Mouse (Mus musculus) left cerebral cortex, adult 18-20 months (tissue): ENCODE measurements around the gene Lats2. TPM values are rescaled to one million over a fixed set of nuclear protein-coding genes. Genes with fewer than 3 reads are reported as not detected.
A peak's percentile ranks its signal among the peaks of the same experiment; 100 is the strongest.
"Not testable (repeated sequence)": the region's sequence is repeated elsewhere in the genome, so short reads cannot be mapped to it uniquely, and the experiment has no call there.

Source experiments
- DNase-seq, 2 experiments: peaks; one replicate each; pipeline ENCODE4 v3.0.0; 2021 to 2022; ENCODE audit warnings: low spot score in 2 of 2, mixed read lengths in 1 of 2
- long read RNA-seq, 2 experiments: library from polyadenylated mRNA; stranded (forward); transcript quantifications; one replicate each; pipeline ENCODE4 v2.0.0; 2021
- total RNA-seq, 2 experiments: library from RNA; stranded (reverse); gene quantifications; 2 replicates each; pipeline ENCODE4 v1.2.3; 2021

Lats2 gene
- total RNA-seq = 10 to 100 TPM; 18.2 to 21.3 TPM
- long read RNA-seq, experiment 1, full-length matches to known transcripts = 5 of 14 reads
- long read RNA-seq, experiment 1, partial matches to known transcripts = 7 of 14 reads
- long read RNA-seq, experiment 1, other reads (novel, unspliced or antisense) = 2 of 14 reads
- long read RNA-seq, experiment 2, full-length matches to known transcripts = 5 of 11 reads
- long read RNA-seq, experiment 2, partial matches to known transcripts = 6 of 11 reads
- long read RNA-seq, experiment 2, other reads (novel, unspliced or antisense) = 0 of 11 reads

GRCm38 (mm10) chr14:57758237-57758636, at the start of gene Lats2:
Lats2 (minus strand) TSS chr14:57758388.
- no peak for DNase-seq

- no peak for DNase-seq
Measured at GRCm38 (mm10) chr14:57803731-57804130, 45.5 kb upstream of the Lats2 start.

GRCm38 (mm10) chr14:57797991-57798931, 40.1 kb upstream of the Lats2 start, which contains the start of gene Sap18:
Sap18 (plus strand) TSS chr14:57798180.
- peak; percentile 95 to 97 for DNase-seq

- peak; percentile 5 for DNase-seq
Measured at GRCm38 (mm10) chr14:57797551-57797950, 39.4 kb upstream of the Lats2 start.

- no peak for DNase-seq
Measured at GRCm38 (mm10) chr14:57791171-57791570, 33.0 kb upstream of the Lats2 start.

GRCm38 (mm10) chr14:57789759-57790158, 31.6 kb upstream of the Lats2 start:
- DNase-seq = no peak

- DNase-seq = no peak
Measured at GRCm38 (mm10) chr14:57789311-57789710, 31.1 kb upstream of the Lats2 start.

GRCm38 (mm10) chr14:57787406-57787805, 29.2 kb upstream of the Lats2 start:
- DNase-seq = no peak

- no peak for DNase-seq
Measured at GRCm38 (mm10) chr14:57772157-57772815, 14.1 kb upstream of the Lats2 start.

GRCm38 (mm10) chr14:57769102-57769501, 10.9 kb upstream of the Lats2 start:
- no peak for DNase-seq

- DNase-seq = no peak
Measured at GRCm38 (mm10) chr14:57760447-57761412, 2.5 kb upstream of the Lats2 start.

GRCm38 (mm10) chr14:57756094-57756493, 2.1 kb downstream of the Lats2 start:
- no peak for DNase-seq

- no peak for DNase-seq
Measured at GRCm38 (mm10) chr14:57755661-57756060, 2.5 kb downstream of the Lats2 start.

GRCm38 (mm10) chr14:57753351-57753992, 4.7 kb downstream of the Lats2 start:
- no peak for DNase-seq

GRCm38 (mm10) chr14:57751006-57751405, 7.2 kb downstream of the Lats2 start:
- not testable (repeated sequence) for DNase-seq

GRCm38 (mm10) chr14:57749501-57749900, 8.7 kb downstream of the Lats2 start:
- no peak for DNase-seq

- peak; percentile 74 to 76 for DNase-seq
Measured at GRCm38 (mm10) chr14:57746001-57746771, 12.0 kb downstream of the Lats2 start, which contains the start of gene Gm49361. Gm49361 (minus strand) TSS chr14:57746103.

GRCm38 (mm10) chr14:57745291-57745969, 12.8 kb downstream of the Lats2 start:
- peak; percentile 12 to 14 for DNase-seq
